25 mouse cellular contexts compared by ENCODE assay signal in genomic region chr11:119192605-119193004, GRCm38 (mm10). TPM values are rescaled to one million over a fixed set of nuclear protein-coding genes. Genes with fewer than 3 reads are reported as not detected.
DNase-seq lines count a peak whose midpoint lies in the region; ATAC-seq and TF ChIP-seq lines count a peak whose summit lies in the region.
"Had no signal": no experiment of that assay in that cellular context is flagged by ENCODE, and none has a peak within 500 bp of the region (broad histone marks: within the 10 kb centered on the region; RNA-seq: fewer than 3 reads in every experiment).

No protein-coding gene starts in this region.

- H3K79me2 ChIP-seq in CH12.LX (replicated peaks; ENCODE audit: control insufficient read depth, extremely low read depth, insufficient read depth, poor library complexity, severe bottlenecking), result no peaks in the 10 kb centered on the region

- dilution Hi-C loops in CH12.LX (cut with MboI; ENCODE audit: extremely low pct_ligation_motif_present, extremely low pct_unique_long_range_greater_than_20kb, low sequenced_read_pairs), result no loop called here

- TF ChIP-seq CTCF in CH12.LX (conservative IDR thresholded peaks at IDR 0.05 in 1 of 2, IDR thresholded peaks at IDR 0.05 in 1 of 2; ENCODE audit: low read depth in 2 of 2, low read length in 2 of 2), result no peak
- TF ChIP-seq CTCF in stomach, postnatal 0 days (IDR thresholded peaks at IDR 0.05; ENCODE audit: low read depth), result no peak

- no peaks in the 10 kb centered on the region for H3K9me3 ChIP-seq in limb, embryonic 11.5 days (ENCODE audit: control insufficient read depth, low read length)
- no peaks in the 10 kb centered on the region for H3K9me3 ChIP-seq in limb, embryonic 10.5 days (replicated peaks)
- H3K9me3 ChIP-seq in CH12.LX (replicated peaks; ENCODE audit: low read length), result no peaks in the 10 kb centered on the region
- no peaks in the 10 kb centered on the region for H3K9me3 ChIP-seq in intestine, embryonic 16.5 days (ENCODE audit: control insufficient read depth, low read length)
- no peaks in the 10 kb centered on the region for H3K9me3 ChIP-seq in stomach, postnatal 0 days (ENCODE audit: control insufficient read depth, low read length)
- H3K9me3 ChIP-seq: embryonic facial prominence, embryonic 15.5 days; hindbrain, embryonic 12.5 days; hindbrain, embryonic 15.5 days had no signal

- no peak overlapping the region for H3K4me3 ChIP-seq in limb, embryonic 11.5 days (ENCODE audit: low read depth, low read length)
- no peak overlapping the region for H3K4me3 ChIP-seq in limb, embryonic 10.5 days
- H3K4me3 ChIP-seq in CH12.LX (replicated peaks in 1 of 3; ENCODE audit: low read depth in 2 of 3, low read length in 2 of 3, poor library complexity in 1 of 3), result peak overlapping the region in 2 of 3 experiments; percentile 16 to 49
- H3K4me3 ChIP-seq in intestine, embryonic 16.5 days (ENCODE audit: low read length), result no peak overlapping the region
- H3K4me3 ChIP-seq in stomach, postnatal 0 days (ENCODE audit: low read depth, low read length), result no peak overlapping the region
- H3K4me3 ChIP-seq: embryonic facial prominence, embryonic 15.5 days; gastrocnemius, adult 2 months; hindbrain, embryonic 12.5 days; hindbrain, embryonic 15.5 days had no signal

- H3K36me3 ChIP-seq in limb, embryonic 11.5 days (ENCODE audit: control insufficient read depth, insufficient read depth, low read length), result peaks cover under 1% of the 10 kb centered on the region
- H3K36me3 ChIP-seq in limb, embryonic 10.5 days, result peaks cover 7% of the 10 kb centered on the region
- H3K36me3 ChIP-seq in CH12.LX (replicated peaks in 1 of 2; ENCODE audit: control insufficient read depth in 1 of 2, insufficient read depth in 1 of 2, low read length in 1 of 2), result no peaks in the 10 kb centered on the region
- H3K36me3 ChIP-seq in intestine, embryonic 16.5 days (ENCODE audit: control insufficient read depth, insufficient read depth, low read length), result no peaks in the 10 kb centered on the region
- no peaks in the 10 kb centered on the region for H3K36me3 ChIP-seq in stomach, postnatal 0 days (ENCODE audit: control insufficient read depth, insufficient read depth, low read length)
- H3K36me3 ChIP-seq: embryonic facial prominence, embryonic 15.5 days; hindbrain, embryonic 15.5 days had no signal

- H3K27me3 ChIP-seq in limb, embryonic 11.5 days (ENCODE audit: control insufficient read depth, insufficient read depth, low read length), result no peaks in the 10 kb centered on the region
- H3K27me3 ChIP-seq in limb, embryonic 10.5 days (ENCODE audit: low read depth, poor library complexity, severe bottlenecking), result no peaks in the 10 kb centered on the region; the same call in 1 of the 2 replicates
- H3K27me3 ChIP-seq in CH12.LX (replicated peaks), result peaks cover 5% of the 10 kb centered on the region
- H3K27me3 ChIP-seq in intestine, embryonic 16.5 days (replicated peaks; ENCODE audit: control insufficient read depth, insufficient read depth, low read length), result no peaks in the 10 kb centered on the region
- no peaks in the 10 kb centered on the region for H3K27me3 ChIP-seq in stomach, postnatal 0 days (ENCODE audit: control insufficient read depth, insufficient read depth, low read length)
- H3K27me3 ChIP-seq: embryonic facial prominence, embryonic 15.5 days; hindbrain, embryonic 12.5 days; hindbrain, embryonic 15.5 days had no signal

- no peak for TF ChIP-seq RAD21 in CH12.LX (IDR thresholded peaks at IDR 0.05; ENCODE audit: low read depth, low read length)

- TF ChIP-seq EP300 in CH12.LX (IDR thresholded peaks at IDR 0.05; ENCODE audit: low read length), result peak; percentile 15; the same call in 1 of the 2 replicates
- TF ChIP-seq EP300 in stomach, postnatal 0 days (optimal IDR thresholded peaks at IDR 0.05), result no peak

- H3K9ac ChIP-seq in limb, embryonic 11.5 days (ENCODE audit: low read length), result 0 out of 2 replicates have a peak overlapping the region, but pooled peaks have one; percentile 12
- H3K9ac ChIP-seq in CH12.LX (ENCODE audit: insufficient read depth, low read depth), result peak overlapping the region; percentile 87
- no peak overlapping the region; the same call in 1 of the 2 replicates for H3K9ac ChIP-seq in intestine, embryonic 16.5 days (ENCODE audit: low read depth, low read length)
- H3K9ac ChIP-seq in stomach, postnatal 0 days (ENCODE audit: low read length), result no peak overlapping the region; the same call in 1 of the 2 replicates
- H3K9ac ChIP-seq: embryonic facial prominence, embryonic 15.5 days; forebrain, postnatal 0 days; hindbrain, embryonic 15.5 days had no signal

- in situ Hi-C loops in CH12.LX (cut with MboI; ENCODE audit: low pct_ligation_motif_present, low pct_unique_long_range_greater_than_20kb, low sequenced_read_pairs), result loop anchor here (5.0 kb wide), 1 partner anchor 100 kb away; no protein-coding TSS in a partner anchor

- H3K4me2 ChIP-seq in limb, embryonic 11.5 days (ENCODE audit: low read depth, severe bottlenecking), result no peak overlapping the region
- peak overlapping the region; percentile 46 for H3K4me2 ChIP-seq in CH12.LX (ENCODE audit: insufficient read depth, low read depth, poor library complexity, severe bottlenecking)
- H3K4me2 ChIP-seq in intestine, embryonic 16.5 days (ENCODE audit: low read depth, low read length), result no peak overlapping the region
- H3K4me2 ChIP-seq in stomach, postnatal 0 days (replicated peaks; ENCODE audit: low read depth), result no peak overlapping the region
- H3K4me2 ChIP-seq: embryonic facial prominence, embryonic 15.5 days; heart, embryonic 11.5 days; hindbrain, embryonic 12.5 days; hindbrain, embryonic 15.5 days had no signal

- peak; percentile 32; the same call in 1 of the 2 replicates for TF ChIP-seq POLR2A in CH12.LX (IDR thresholded peaks at IDR 0.05; ENCODE audit: low read depth, low read length)

- H3K27ac ChIP-seq in limb, embryonic 11.5 days (replicated peaks; ENCODE audit: low read depth, low read length), result no peak overlapping the region
- H3K27ac ChIP-seq in limb, embryonic 10.5 days, result no peak overlapping the region
- H3K27ac ChIP-seq in CH12.LX (ENCODE audit: insufficient read depth, low read depth), result peak overlapping the region; percentile 99
- 0 out of 2 replicates have a peak overlapping the region, but pooled peaks have one; percentile 21 for H3K27ac ChIP-seq in intestine, embryonic 16.5 days (ENCODE audit: low read length)
- peak overlapping the region; percentile 63 for H3K27ac ChIP-seq in stomach, postnatal 0 days (replicated peaks)
- H3K27ac ChIP-seq: embryonic facial prominence, embryonic 15.5 days; gastrocnemius, adult 2 months; hindbrain, embryonic 12.5 days; hindbrain, embryonic 15.5 days had no signal

- 89% methylated on average over 9 of the region's 9 CpGs for WGBS in limb, embryonic 11.5 days
- WGBS in limb, embryonic 10.5 days, result 91% methylated on average over 9 of the region's 9 CpGs
- 65% methylated on average over 9 of the region's 9 CpGs for WGBS in intestine, embryonic 16.5 days
- 55% methylated on average over 9 of the region's 9 CpGs for WGBS in stomach, postnatal 0 days

- no peak for DNase-seq in limb, embryonic 11.5 days (ENCODE audit: low spot score)
- no peak for DNase-seq in limb, embryonic 10.5 days (ENCODE audit: low spot score)
- no peak for DNase-seq in CH12.LX (ENCODE audit: extremely low read depth)
- DNase-seq in stomach, postnatal 0 days (ENCODE audit: low spot score), result no peak
- no peak for DNase-seq in left cerebral cortex, adult 9 months (ENCODE audit: low spot score in 2 of 2)
- DNase-seq: adrenal gland, adult 8-10 months; adrenal gland, postnatal 25 days; cerebellum, adult 11-12 months; cerebellum, adult 8-10 months; cerebellum, postnatal 10 days; cerebellum, postnatal 36 days; embryo, embryonic 11 days; forebrain, postnatal 0 days; gastrocnemius, adult 2 months; gastrocnemius, postnatal 14 days; heart, adult 11 months had no signal

- ATAC-seq in limb, embryonic 11.5 days (ENCODE audit: insufficient number of reproducible peaks, low FRiP score, low TSS enrichment, low read depth), result no peak
- no peak for ATAC-seq in intestine, embryonic 16.5 days
- peak; percentile 46; the same call in 1 of the 2 replicates for ATAC-seq in stomach, postnatal 0 days (ENCODE audit: low FRiP score, low TSS enrichment)
- ATAC-seq: activated CD4-positive, CD25-positive, alpha-beta regulatory T cell, adult 4 months; CD4-positive, CD25-positive, alpha-beta regulatory T cell, adult 4 months; forebrain, embryonic 14.5 days; forebrain, postnatal 0 days had no signal

- peaks cover 19% of the 10 kb centered on the region for H3K4me1 ChIP-seq in limb, embryonic 11.5 days (ENCODE audit: control insufficient read depth, insufficient read depth, low read length)
- peaks cover 36% of the 10 kb centered on the region for H3K4me1 ChIP-seq in limb, embryonic 10.5 days
- peaks cover 52 to 84% of the 10 kb centered on the region in 2 experiments for H3K4me1 ChIP-seq in CH12.LX (ENCODE audit: control insufficient read depth in 1 of 2, insufficient read depth in 2 of 2)
- peaks cover 30% of the 10 kb centered on the region for H3K4me1 ChIP-seq in intestine, embryonic 16.5 days (ENCODE audit: control insufficient read depth, insufficient read depth, low read length)
- H3K4me1 ChIP-seq in stomach, postnatal 0 days (replicated peaks; ENCODE audit: control insufficient read depth, insufficient read depth), result peaks cover 3% of the 10 kb centered on the region; the same call in 1 of the 2 replicates

TF ChIP-seq in CH12.LX, 34 proteins besides CTCF, POLR2A, EP300 and RAD21 (continues in another document):
- TF ChIP-seq MAZ (IDR thresholded peaks at IDR 0.05; ENCODE audit: low read depth, low read length) (0 out of 2 replicates have a peak, but pooled peaks have one; percentile 43), MXI1 (IDR thresholded peaks at IDR 0.05; ENCODE audit: low read depth, low read length) (peak; percentile 70; the same call in 1 of the 2 replicates), NELFE (IDR thresholded peaks at IDR 0.05; ENCODE audit: low read depth, low read length) (no peak)

RNA-seq across cellular contexts. Expression of gene Tbc1d16, which starts 35.7 kb away (rescaled TPM):
- polyA plus RNA-seq in limb, embryonic 11.5 days (2014; fragmentation: Nextera tagmentation; extraction: Ambion mirVana), result 10.8 TPM in 2 replicates
- 19.6 and 20.2 TPM in 2 replicates for polyA plus RNA-seq in limb, embryonic 10.5 days (2016; fragmentation: Nextera tagmentation; extraction: Ambion mirVana)
- 9.4 and 15.9 TPM in 2 replicates for total RNA-seq in CH12.LX (2012; rRNA removed)
- total RNA-seq in CH12.LX (2014; rRNA removed), result 0.65 and 0.79 TPM in 2 replicates
- 2.4 and 2.7 TPM in 2 replicates for polyA plus RNA-seq in CH12.LX (2012; ENCODE audit: insufficient read length, low read depth)
- 11.0 and 12.7 TPM in 2 replicates for polyA plus RNA-seq in intestine, embryonic 16.5 days (2015; fragmentation: Nextera tagmentation; extraction: Ambion mirVana)
- 4.8 and 6.3 TPM in 2 replicates for polyA plus RNA-seq in stomach, postnatal 0 days (2015; fragmentation: Nextera tagmentation; extraction: Ambion mirVana)

RNA-seq across cellular contexts. Expression of gene Ccdc40, which starts 35.8 kb away (rescaled TPM):
- polyA plus RNA-seq in limb, embryonic 11.5 days (2014; fragmentation: Nextera tagmentation; extraction: Ambion mirVana), result 8.9 and 10.8 TPM in 2 replicates
- 9.8 and 12.8 TPM in 2 replicates for polyA plus RNA-seq in limb, embryonic 10.5 days (2016; fragmentation: Nextera tagmentation; extraction: Ambion mirVana)
- total RNA-seq in CH12.LX (2012; rRNA removed), result 0.80 and 1.3 TPM in 2 replicates
- total RNA-seq in CH12.LX (2014; rRNA removed), result 0.82 and 0.97 TPM in 2 replicates
- polyA plus RNA-seq in CH12.LX (2012; ENCODE audit: insufficient read length, low read depth), result 1.2 and 1.4 TPM in 2 replicates
- polyA plus RNA-seq in intestine, embryonic 16.5 days (2015; fragmentation: Nextera tagmentation; extraction: Ambion mirVana), result 1.4 and 2.8 TPM in 2 replicates
- polyA plus RNA-seq in stomach, postnatal 0 days (2015; fragmentation: Nextera tagmentation; extraction: Ambion mirVana), result 0.92 and 1.2 TPM in 2 replicates
- total RNA-seq: gastrocnemius, adult 2 months; gastrocnemius, postnatal 14 days; heart, postnatal 25 days had no signal

Comparison
In these comparisons a context has a peak if more than half of its experiments do, and no peak if none do; other contexts are left out.
1. H3K27ac ChIP-seq: peak in CH12.LX (single experiment), intestine, embryonic 16.5 days (single experiment) and stomach, postnatal 0 days (single experiment); none in limb, embryonic 11.5 days (single experiment) and limb, embryonic 10.5 days (single experiment).
2. H3K4me3 ChIP-seq: peak in CH12.LX (2 of 3); none in limb, embryonic 11.5 days (single experiment), limb, embryonic 10.5 days (single experiment), intestine, embryonic 16.5 days (single experiment) and stomach, postnatal 0 days (single experiment).
3. H3K9ac ChIP-seq: peak in limb, embryonic 11.5 days (single experiment) and CH12.LX (single experiment); none in intestine, embryonic 16.5 days (single experiment) and stomach, postnatal 0 days (single experiment).